Mouse (Mus musculus) lung, embryonic 14.5 days (tissue): ENCODE results near the gene Ebi3. TPM values are rescaled to one million over a fixed set of nuclear protein-coding genes. Genes with fewer than 3 reads are reported as not detected.

ENCODE experiments used
- ATAC-seq: fragments of 200-750 bp; cut with Nextera tagmentation; 2 replicates; pipeline ENCODE4 v1.8.0; 2017; ENCODE audit warnings: mild to moderate bottlenecking, moderate TSS enrichment, moderate library complexity; ENCODE audit not compliant: insufficient read depth
- DNase-seq: peaks from one replicate; pipeline ENCODE4 v3.0.0-alpha.2; 2015
- H3K27ac ChIP-seq: fragments of 300-500 bp; sonication (generic); 2 replicates; pipeline ENCODE4 v1.5.1; 2014; ENCODE audit warnings: low read depth, mild to moderate bottlenecking, moderate library complexity
- H3K27me3 ChIP-seq: fragments of 300-500 bp; sonication (generic); 2 replicates; pipeline ENCODE4 v1.6.1; 2014; ENCODE audit warnings: low read length, control low read depth; ENCODE audit not compliant: insufficient read depth
- H3K36me3 ChIP-seq: fragments of 300-500 bp; sonication (generic); 2 replicates; pipeline ENCODE4 v1.6.1; 2014; ENCODE audit warnings: control low read depth; ENCODE audit not compliant: insufficient read depth
- H3K4me1 ChIP-seq: fragments of 300-500 bp; sonication (generic); 2 replicates; pipeline ENCODE4 v1.6.1; 2014; ENCODE audit warnings: antibody characterized with exemption, control low read depth; ENCODE audit not compliant: insufficient read depth
- H3K4me2 ChIP-seq: fragments of 300-500 bp; sonication (generic); 2 replicates; pipeline ENCODE4 v1.6.1; 2014; ENCODE audit warnings: mild to moderate bottlenecking
- H3K4me3 ChIP-seq: fragments of 300-500 bp; sonication (generic); 2 replicates; pipeline ENCODE4 v1.5.1; 2014; ENCODE audit warnings: low read depth, low read length
- H3K9ac ChIP-seq: fragments of 300-500 bp; sonication (generic); 2 replicates; pipeline ENCODE4 v1.6.1; 2014
- H3K9me3 ChIP-seq: fragments of 300-500 bp; sonication (generic); 2 replicates; pipeline ENCODE4 v1.6.1; 2016; ENCODE audit warnings: low read depth, low read length, control low read depth
- CTCF ChIP-seq: IDR thresholded peaks from 2 replicates; pipeline ENCODE4 v1.5.1; 2016; ENCODE audit warnings: antibody characterized with exemption, low read depth
- WGBS: fragments of 180-500 bp; shearing (Covaris S2); extraction: QIAGEN DNeasy Blood & Tissue Kit; methylation state at CpG from one replicate; pipeline ENCODE4 v1.1.7; 2014; 5-methylcytosine and 5-hydroxymethylcytosine counted together
- polyA plus RNA-seq: library from polyadenylated mRNA; unstranded; fragments of >200 nt; fragmentation: Nextera tagmentation; extraction: Ambion mirVana; gene quantifications from 2 replicates; pipeline ENCODE4 v1.2.1, GENCODE M21; 2014

Ebi3 gene
- polyA plus RNA-seq, 1 experiment from 2014 or later: 1.7 TPM

DNA sequence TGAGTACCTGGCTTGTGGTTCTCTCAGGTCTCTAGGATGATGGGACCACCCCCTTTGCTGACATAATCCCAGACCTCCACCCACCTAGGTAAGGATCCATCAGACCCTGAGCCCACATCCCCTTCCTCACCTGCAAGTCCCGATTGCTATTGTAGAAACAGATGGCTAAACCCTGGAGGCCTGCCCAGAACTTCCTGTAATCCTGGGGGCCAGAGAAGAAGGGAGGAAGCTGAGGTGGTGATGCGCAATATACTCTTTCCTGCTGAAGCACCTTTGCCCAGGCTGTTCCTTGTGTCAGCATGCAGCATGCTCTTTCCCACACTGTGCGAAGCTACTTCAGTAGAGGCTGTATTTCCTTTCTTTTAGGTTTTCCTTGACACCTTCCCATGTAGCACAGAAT lies 50.6 kb downstream of the Ebi3 start:
- no peak overlapping the region for H3K27ac ChIP-seq
- ATAC-seq (no peak), DNase-seq (no peak)
- no peak overlapping the region for H3K4me2 ChIP-seq
- peaks cover 14% of the 10 kb centered on the region; the same call in 1 of the 2 replicates for H3K27me3 ChIP-seq
- WGBS: 78% methylated on average over 3 of the region's 3 CpGs
- H3K36me3 ChIP-seq: no peaks in the 10 kb centered on the region
- no peaks in the 10 kb centered on the region for H3K9me3 ChIP-seq
- H3K4me1 ChIP-seq: 0 out of 2 replicates have a peak, but pooled peaks cover 6% of the 10 kb centered on the region
- no peak overlapping the region for H3K9ac ChIP-seq
- no peak overlapping the region for H3K4me3 ChIP-seq
- TF ChIP-seq CTCF: no peak

DNA sequence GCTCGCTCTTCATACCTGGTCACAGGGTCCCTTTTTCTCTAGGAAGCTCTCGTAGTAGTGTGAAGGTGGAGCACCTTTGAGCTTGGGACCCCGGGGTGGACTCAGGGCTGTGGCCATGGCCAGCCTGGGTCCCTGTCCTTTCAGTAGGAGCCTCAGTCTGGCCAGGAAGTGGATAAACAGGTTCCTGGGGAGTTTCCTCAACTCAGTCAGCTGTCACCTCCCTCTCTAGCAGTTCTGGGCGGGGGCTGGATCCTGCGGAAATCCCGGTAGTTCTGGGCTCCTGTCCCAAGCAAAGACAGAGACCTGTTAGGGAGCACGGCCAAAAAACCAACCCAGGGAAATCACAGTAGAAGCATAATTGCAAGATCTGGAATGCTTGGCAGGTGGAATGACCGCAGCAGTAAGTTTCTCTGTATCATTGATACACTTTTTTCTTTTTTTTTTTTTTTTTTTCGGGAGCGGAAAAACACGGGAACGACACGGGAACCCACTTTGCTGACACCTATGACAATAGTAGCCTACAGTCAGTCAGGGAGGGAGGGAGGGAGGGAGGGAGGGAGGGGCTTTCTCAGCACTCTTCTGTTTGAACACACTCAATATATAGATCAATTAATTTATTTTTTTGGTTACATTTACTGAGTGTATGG lies 53.1 kb downstream of the Ebi3 start, which contains the start of the genes Stap2 and Mpnd:
Gene Stap2, minus strand, starts transcription at position 170 of the 647 bp plus-strand sequence.
Gene Mpnd, plus strand, starts transcription at position 297 of the 647 bp plus-strand sequence.
- H3K9ac ChIP-seq: peak within 1 kb of the TSS; percentile 22
- WGBS: 25% methylated on average over 13 of the region's 13 CpGs
- no peaks in the 10 kb centered on the region for H3K36me3 ChIP-seq
- DNase-seq (peak; percentile 76), ATAC-seq (no peak)
- TF ChIP-seq CTCF: no peak
- peak within 1 kb of the TSS; percentile 52 for H3K4me2 ChIP-seq
- H3K4me1 ChIP-seq: 0 out of 2 replicates have a peak, but pooled peaks cover 13% of the 10 kb centered on the region
- H3K27me3 ChIP-seq: peaks cover 4% of the 10 kb centered on the region; the same call in 1 of the 2 replicates
- no peaks in the 10 kb centered on the region for H3K9me3 ChIP-seq
- peak within 1 kb of the TSS; percentile 26 for H3K4me3 ChIP-seq
- H3K27ac ChIP-seq: no peak within 1 kb of the TSS; the same call in 1 of the 2 replicates

Other genes with a start within 250 kb of the Ebi3 start
- gene Pot1b, start 240.0 kb upstream of the Ebi3 start, polyA plus RNA-seq: 7.6 and 7.9 TPM in 2 replicates
- gene Adgre4, start 202.7 kb upstream of the Ebi3 start, polyA plus RNA-seq: 0.20 TPM in 2 replicates
- 9.9 and 11.5 TPM in 2 replicates for gene Zfp119a, start 73.7 kb upstream of the Ebi3 start, polyA plus RNA-seq
- gene Zfp959, start 60.5 kb upstream of the Ebi3 start, polyA plus RNA-seq: 13.3 and 16.4 TPM in 2 replicates
- gene Zfp119b, start 3.1 kb upstream of the Ebi3 start, polyA plus RNA-seq: 5.1 and 5.4 TPM in 2 replicates
- gene Yju2, start 6.5 kb downstream of the Ebi3 start, polyA plus RNA-seq: 21.8 and 22.0 TPM in 2 replicates
- 11.4 and 12.0 TPM in 2 replicates for gene Shd, start 17.8 kb downstream of the Ebi3 start, polyA plus RNA-seq
- gene Fsd1, start 33.9 kb downstream of the Ebi3 start, polyA plus RNA-seq: 6.6 and 11.5 TPM in 2 replicates
- 14.4 and 14.9 TPM in 2 replicates for gene Stap2, start 52.9 kb downstream of the Ebi3 start, polyA plus RNA-seq
- 127 TPM in 2 replicates for gene Mpnd, start 53.1 kb downstream of the Ebi3 start, polyA plus RNA-seq
- 154 and 160 TPM in 2 replicates for gene Sh3gl1, start 84.0 kb downstream of the Ebi3 start, polyA plus RNA-seq
- gene Chaf1a, start 87.8 kb downstream of the Ebi3 start, polyA plus RNA-seq: 28.0 and 30.4 TPM in 2 replicates
- gene Ubxn6, start 122.4 kb downstream of the Ebi3 start, polyA plus RNA-seq: 30.5 and 31.3 TPM in 2 replicates
- gene Hdgfl2, start 127.0 kb downstream of the Ebi3 start, polyA plus RNA-seq: 96.2 and 111 TPM in 2 replicates
- gene Plin4, start 157.2 kb downstream of the Ebi3 start, polyA plus RNA-seq: 0.12 and 0.28 TPM in 2 replicates
- gene Plin5, start 165.0 kb downstream of the Ebi3 start, polyA plus RNA-seq: 0.34 and 0.86 TPM in 2 replicates
- 0.17 TPM in 1 of 2 replicates, not detected in the other for gene Lrg1, start 169.4 kb downstream of the Ebi3 start, polyA plus RNA-seq
- gene Sema6b, start 187.7 kb downstream of the Ebi3 start, polyA plus RNA-seq: 1.7 and 1.8 TPM in 2 replicates
- gene Tnfaip8l1, start 209.8 kb downstream of the Ebi3 start, polyA plus RNA-seq: 14.5 and 16.2 TPM in 2 replicates
- gene Mydgf, start 231.3 kb downstream of the Ebi3 start, polyA plus RNA-seq: 93.0 and 95.3 TPM in 2 replicates